Mouse (Mus musculus) brain, adult 10 weeks (tissue): ENCODE measurements around the gene Clhc1. TPM values are rescaled to one million over a fixed set of nuclear protein-coding genes. Genes with fewer than 3 reads are reported as not detected.

ENCODE experiments used
- polyA plus RNA-seq: library from polyadenylated mRNA; stranded (reverse); fragments of 350-450 nt; fragmentation: Illumina TruSeq; extraction: RNeasy Lipid Tissue Mini Kit (QIAGEN cat#74804); gene quantifications from one replicate; pipeline ENCODE4 v1.2.3, GENCODE M21; 2015; ENCODE audit warnings: low read depth, low replicate concordance

The Clhc1 gene
- polyA plus RNA-seq, result 0.46 TPM

DNA sequence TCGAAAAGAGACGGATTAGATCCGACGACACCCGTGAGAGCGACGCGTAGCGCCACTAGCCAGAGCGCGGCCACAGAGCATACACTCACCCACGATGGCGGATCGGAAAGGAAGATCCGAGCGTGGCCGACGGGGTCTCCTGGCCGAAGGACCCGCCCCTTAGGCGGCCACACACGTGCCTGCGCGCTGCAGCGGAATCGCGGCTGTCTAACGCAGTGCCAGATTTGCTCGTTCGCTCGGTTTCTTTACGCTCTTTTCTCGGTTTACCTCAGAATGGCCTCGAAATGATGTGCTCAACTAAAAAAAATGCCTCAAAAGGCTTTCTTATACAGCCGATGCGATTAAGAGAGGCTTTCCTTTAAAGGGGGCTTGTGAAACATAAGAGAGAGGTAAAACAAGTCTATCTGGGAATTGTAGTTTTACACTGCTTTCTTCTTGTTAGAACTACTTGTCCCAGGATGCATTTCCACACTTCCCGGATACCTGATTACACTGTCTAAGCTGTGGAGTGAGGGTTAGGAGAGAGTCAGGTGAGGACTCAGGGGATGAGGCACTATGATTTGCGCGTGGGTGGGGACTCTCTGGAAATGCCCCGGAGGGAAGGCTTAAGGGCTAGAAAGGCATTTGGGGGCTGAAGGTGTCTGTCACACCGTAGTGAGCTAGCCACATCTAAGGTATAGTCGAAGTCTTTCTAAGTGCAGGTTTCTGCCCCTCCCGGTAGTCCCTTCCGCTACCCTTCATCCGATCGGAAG, at the start of gene Clhc1, which contains the start of gene Rps27a:
Clhc1 (plus strand) TSS at position 199 of the 752 bp plus-strand sequence.
Rps27a (minus strand) TSS at position 358 of the 752 bp plus-strand sequence.

DNA sequence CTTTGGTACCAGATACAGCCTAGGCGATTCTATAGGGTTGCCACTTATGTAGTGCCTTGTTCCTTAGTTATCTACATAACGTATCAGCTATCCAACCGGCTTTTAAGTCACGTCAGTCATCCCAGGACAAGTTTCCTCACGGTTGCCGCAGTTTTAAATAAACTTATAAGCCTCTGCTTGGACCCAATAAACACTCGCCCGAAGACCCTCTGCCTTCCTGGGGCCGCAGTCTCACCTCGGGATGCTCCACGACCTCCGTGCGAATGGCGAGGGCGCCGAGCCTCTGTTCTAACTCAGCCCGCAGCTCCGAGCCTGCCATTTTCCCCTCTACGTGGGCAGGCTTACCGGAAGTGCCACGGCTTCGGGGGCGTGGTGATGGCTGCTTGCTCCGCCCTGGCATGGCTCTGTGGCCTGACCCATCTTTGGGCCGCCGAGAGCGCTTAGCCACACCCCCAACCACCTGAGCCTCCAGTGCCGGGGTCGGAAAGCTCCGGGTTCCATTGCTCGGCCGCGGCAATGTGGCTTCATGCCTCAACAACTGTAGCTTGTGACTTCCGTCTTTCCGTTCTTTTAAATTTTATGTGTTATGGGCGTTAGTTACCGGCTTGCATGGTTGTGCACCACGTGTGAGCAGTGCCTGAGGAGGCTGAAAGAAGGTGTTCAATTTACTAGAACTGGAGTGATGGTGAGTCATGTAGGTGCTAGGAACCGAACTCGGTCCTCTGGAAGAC, 32.9 kb upstream of the Clhc1 start, which contains the start of gene Prorsd1:
Prorsd1 (minus strand) TSS at position 352 of the 731 bp plus-strand sequence.

DNA sequence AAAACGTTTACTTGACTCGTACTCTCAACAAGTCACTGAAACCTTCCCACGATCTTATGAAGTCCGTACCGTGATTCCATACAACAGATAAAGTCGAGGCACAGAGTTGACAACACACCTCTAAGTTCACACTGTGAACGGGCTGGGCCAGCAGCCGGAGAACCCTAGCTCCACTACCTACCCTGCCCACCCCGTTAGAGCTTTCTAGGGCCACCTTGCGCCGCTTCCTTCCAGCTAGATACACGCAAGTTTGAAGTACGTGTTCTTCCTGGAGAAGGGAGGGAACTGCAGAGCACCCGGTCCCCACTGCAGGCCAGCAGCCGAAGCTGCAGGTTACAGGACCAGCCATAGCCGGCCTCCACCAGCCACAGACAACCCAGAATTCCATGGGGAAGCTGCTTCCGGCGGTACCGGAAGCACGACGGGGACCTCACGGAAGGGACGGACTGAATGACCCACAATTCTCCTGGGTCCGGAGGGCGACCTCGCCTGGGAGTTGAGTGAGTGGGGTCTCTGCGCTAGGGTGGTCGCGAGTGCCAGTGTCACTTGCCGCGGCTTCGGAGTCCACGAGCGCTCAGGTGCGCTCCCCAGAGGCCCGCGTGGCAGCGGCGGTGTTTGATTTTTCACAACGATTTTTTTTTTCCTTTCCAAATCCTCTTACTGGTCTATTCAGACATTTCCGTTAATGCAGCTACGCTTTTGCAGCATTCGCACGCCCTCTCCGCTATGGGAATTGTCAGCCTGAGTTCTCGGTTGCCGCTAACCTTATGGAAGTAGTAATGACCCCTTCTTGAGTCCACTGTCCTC, 21.6 kb upstream of the Clhc1 start, which contains the start of gene Mtif2:
Mtif2 (plus strand) TSS at position 421 of the 807 bp plus-strand sequence.

Other genes with a start within 250 kb of the Clhc1 start
- 30.8 TPM for gene Ccdc88a, start 174.3 kb upstream of the Clhc1 start, polyA plus RNA-seq
- 6.8 TPM for gene Prorsd1, start 32.9 kb upstream of the Clhc1 start, polyA plus RNA-seq
- gene Mtif2, start 21.5 kb upstream of the Clhc1 start, polyA plus RNA-seq, result 33.3 TPM
- 976 TPM for gene Rps27a, start 159 bp downstream of the Clhc1 start, polyA plus RNA-seq
- 817 TPM for gene Rtn4, start 145.0 kb downstream of the Clhc1 start, polyA plus RNA-seq